Mouse (Mus musculus) bone marrow, adult 2 months (tissue): ENCODE data around the gene Prph. TPM values are rescaled to one million over a fixed set of nuclear protein-coding genes. Genes with fewer than 3 reads are reported as not detected.

Experiments used
- H3K27ac ChIP-seq: fragments of 200-500 bp; 2 replicates; pipeline ENCODE4 v1.5.1; 2012; ENCODE audit warnings: low read depth, mild to moderate bottlenecking, control low read depth, inconsistent platforms, low read length; ENCODE audit not compliant: control insufficient read depth, poor library complexity, insufficient read depth
- H3K4me1 ChIP-seq: fragments of 200-500 bp; 2 replicates; pipeline ENCODE4 v1.6.1; 2011; ENCODE audit warnings: low read length; ENCODE audit not compliant: control insufficient read depth, insufficient read depth
- H3K4me3 ChIP-seq: fragments of 200-500 bp; replicated peaks from 2 replicates; pipeline ENCODE3; 2011; ENCODE audit warnings: mild to moderate bottlenecking, low read depth, low read length, control low read depth; ENCODE audit not compliant: control insufficient read depth
- CTCF ChIP-seq: fragments of 200-500 bp; IDR thresholded peaks from 2 replicates; pipeline ENCODE4 v1.5.1; 2011; ENCODE audit warnings: low read length, control low read depth; ENCODE audit not compliant: control insufficient read depth, insufficient read depth
- POLR2A ChIP-seq: fragments of 200-500 bp; IDR thresholded peaks from 2 replicates; pipeline ENCODE4 v1.6.1; 2011; ENCODE audit warnings: low read depth, mild to moderate bottlenecking, control low read depth, low read length, borderline replicate concordance; ENCODE audit not compliant: control insufficient read depth
- WGBS: fragments of 180-500 bp; shearing (Covaris S2); methylation state at CpG from one replicate; pipeline ENCODE4 v1.1.7; 2018; 5-methylcytosine and 5-hydroxymethylcytosine counted together
- polyA plus RNA-seq: library from polyadenylated mRNA; stranded (reverse); fragments of >200 nt; gene quantifications from 2 replicates; pipeline ENCODE4 v1.2.4, GENCODE M21; 2011; ENCODE audit warnings: low replicate concordance; ENCODE audit not compliant: missing spikeins, insufficient read depth, insufficient read length

The Prph gene
- polyA plus RNA-seq, 1 experiment, result not detected

GRCm38 (mm10) chr15:99020171-99020570, 34.8 kb upstream of the Prph start:
- Histone ChIP-seq H3K27ac (no peak overlapping the region), H3K4me1 (no peaks in the 10 kb centered on the region; the same call in 1 of the 2 replicates), H3K4me3 (no peak overlapping the region)
- WGBS, result 80% methylated on average over 4 of the region's 4 CpGs
- TF ChIP-seq CTCF, result no peak
- no peak for TF ChIP-seq POLR2A

- WGBS, result 87% methylated on average over 7 of the region's 7 CpGs
These were observed 33.7 kb upstream of the Prph start for GRCm38 (mm10) chr15:99021255-99021654.

GRCm38 (mm10) chr15:99024668-99025314, 30.2 kb upstream of the Prph start:
- Histone ChIP-seq H3K4me3 (no peak overlapping the region), H3K4me1 (no peaks in the 10 kb centered on the region; the same call in 1 of the 2 replicates), H3K27ac (no peak overlapping the region)
- TF ChIP-seq CTCF (peak; percentile 40), POLR2A (no peak)
- 10% methylated on average over 7 of the region's 8 CpGs for WGBS

More at GRCm38 (mm10) chr15:99021255-99021654, 33.7 kb upstream of the Prph start:
- H3K4me1 ChIP-seq, result no peaks in the 10 kb centered on the region; the same call in none of the 2 replicates
- TF ChIP-seq POLR2A, result no peak
- H3K4me3 ChIP-seq, result no peak overlapping the region
- H3K27ac ChIP-seq, result no peak overlapping the region

GRCm38 (mm10) chr15:99025414-99025813, 29.6 kb upstream of the Prph start:
- Histone ChIP-seq H3K4me3 (no peak overlapping the region), H3K27ac (no peak overlapping the region), H3K4me1 (no peaks in the 10 kb centered on the region; the same call in 1 of the 2 replicates)
- WGBS, result 35% methylated on average over 13 of the region's 13 CpGs
- TF ChIP-seq POLR2A (no peak), CTCF (no peak)

- TF ChIP-seq CTCF (peak; percentile 44), POLR2A (no peak)
- Histone ChIP-seq H3K4me1 (no peaks in the 10 kb centered on the region; the same call in 1 of the 2 replicates), H3K4me3 (no peak overlapping the region), H3K27ac (no peak overlapping the region)
- WGBS, result 43% methylated on average over 4 of the region's 4 CpGs
These were observed 28.7 kb upstream of the Prph start for GRCm38 (mm10) chr15:99026259-99026658.

- Histone ChIP-seq H3K4me1 (no peaks in the 10 kb centered on the region; the same call in none of the 2 replicates), H3K4me3 (no peak overlapping the region), H3K27ac (no peak overlapping the region)
- no peak for TF ChIP-seq CTCF
- no peak for TF ChIP-seq POLR2A
- 86% methylated on average over 5 of the region's 5 CpGs for WGBS
These were observed 27.9 kb upstream of the Prph start for GRCm38 (mm10) chr15:99027116-99027515.

GRCm38 (mm10) chr15:99028874-99029458, 26.0 kb upstream of the Prph start:
- TF ChIP-seq POLR2A (no peak), CTCF (no peak)
- H3K4me1 ChIP-seq, result no peaks in the 10 kb centered on the region; the same call in none of the 2 replicates
- H3K4me3 ChIP-seq, result peak overlapping the region; percentile 85
- WGBS, result 3% methylated on average over 10 of the region's 10 CpGs
- H3K27ac ChIP-seq, result peak overlapping the region; percentile 98

GRCm38 (mm10) chr15:99029619-99030584, 25.1 kb upstream of the Prph start, which contains the start of gene Tuba1c:
Tuba1c (plus strand) TSS chr15:99029891.
- peak within 1 kb of the TSS; percentile 98 for H3K27ac ChIP-seq
- no peak for TF ChIP-seq CTCF
- peak; percentile 95 for TF ChIP-seq POLR2A
- under 1% methylated on average over 52 of the region's 52 CpGs for WGBS
- H3K4me1 ChIP-seq, result no peaks in the 10 kb centered on the region; the same call in none of the 2 replicates
- peak within 1 kb of the TSS; percentile 85 for H3K4me3 ChIP-seq
